Mouse (Mus musculus) thymus, postnatal 10 days (tissue): ENCODE results near the gene Hist1h2bk.
"Not testable (repeated sequence)": the region's sequence is repeated elsewhere in the genome, so short reads cannot be mapped to it uniquely, and the experiment has no call there.

Source experiments
- DNase-seq, 2 experiments: peaks; one replicate each; pipeline ENCODE4 v3.0.0; 2021; ENCODE audit warnings: low spot score in 2 of 2

Gene Hist1h2bk

DNA sequence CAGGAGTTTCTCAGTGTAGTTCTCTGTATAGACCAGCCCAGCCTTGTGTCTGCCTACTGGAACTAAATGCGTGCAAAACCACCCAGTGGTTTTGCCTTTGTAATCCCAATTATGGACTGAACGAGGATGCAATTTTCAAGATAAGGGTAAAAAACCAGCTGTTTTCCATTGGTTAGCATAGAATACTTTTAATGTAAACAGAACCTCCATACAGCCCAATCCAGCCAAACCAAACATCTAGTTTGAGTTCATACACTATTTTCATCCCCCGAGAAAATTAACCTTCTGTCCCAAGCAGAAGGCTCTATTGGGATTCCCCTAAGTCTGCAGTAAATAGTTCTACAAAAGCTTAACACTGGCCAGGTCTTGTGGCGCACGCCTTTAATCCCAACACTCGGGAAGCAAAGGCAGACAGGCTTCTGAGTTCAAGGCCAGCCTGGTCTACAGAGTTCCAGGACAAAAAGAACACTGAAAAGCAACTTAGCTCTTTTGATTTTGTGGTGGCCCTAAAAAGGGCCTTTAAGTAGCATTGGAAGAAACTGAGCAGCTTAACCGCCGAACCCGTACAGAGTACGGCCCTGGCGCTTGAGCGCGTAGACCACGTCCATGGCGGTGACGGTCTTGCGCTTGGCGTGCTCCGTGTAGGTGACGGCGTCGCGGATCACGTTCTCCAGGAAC is 4.9 kb downstream of the Hist1h2bk start:
- no peak for DNase-seq

DNA sequence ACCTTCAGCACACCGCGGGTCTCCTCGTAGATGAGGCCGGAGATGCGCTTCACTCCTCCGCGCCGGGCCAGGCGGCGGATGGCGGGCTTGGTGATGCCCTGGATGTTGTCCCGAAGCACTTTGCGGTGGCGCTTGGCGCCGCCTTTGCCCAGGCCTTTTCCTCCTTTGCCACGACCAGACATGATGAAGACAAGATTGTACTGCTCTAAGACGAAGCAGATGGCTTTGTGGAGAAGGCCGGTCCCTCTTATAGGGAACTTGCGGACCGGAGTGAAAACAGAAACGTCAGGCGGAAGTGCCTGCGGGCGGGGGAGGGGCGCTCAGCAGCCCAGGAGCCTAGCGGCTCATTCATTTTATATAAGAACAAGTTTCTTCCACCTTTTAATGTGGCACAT is 5.5 kb downstream of the Hist1h2bk start, which contains the start of gene Hist1h4i:
Hist1h4i (minus strand) TSS at position 221 of the 395 bp plus-strand sequence.
- DNase-seq, result peak; percentile 96 to 99

DNA sequence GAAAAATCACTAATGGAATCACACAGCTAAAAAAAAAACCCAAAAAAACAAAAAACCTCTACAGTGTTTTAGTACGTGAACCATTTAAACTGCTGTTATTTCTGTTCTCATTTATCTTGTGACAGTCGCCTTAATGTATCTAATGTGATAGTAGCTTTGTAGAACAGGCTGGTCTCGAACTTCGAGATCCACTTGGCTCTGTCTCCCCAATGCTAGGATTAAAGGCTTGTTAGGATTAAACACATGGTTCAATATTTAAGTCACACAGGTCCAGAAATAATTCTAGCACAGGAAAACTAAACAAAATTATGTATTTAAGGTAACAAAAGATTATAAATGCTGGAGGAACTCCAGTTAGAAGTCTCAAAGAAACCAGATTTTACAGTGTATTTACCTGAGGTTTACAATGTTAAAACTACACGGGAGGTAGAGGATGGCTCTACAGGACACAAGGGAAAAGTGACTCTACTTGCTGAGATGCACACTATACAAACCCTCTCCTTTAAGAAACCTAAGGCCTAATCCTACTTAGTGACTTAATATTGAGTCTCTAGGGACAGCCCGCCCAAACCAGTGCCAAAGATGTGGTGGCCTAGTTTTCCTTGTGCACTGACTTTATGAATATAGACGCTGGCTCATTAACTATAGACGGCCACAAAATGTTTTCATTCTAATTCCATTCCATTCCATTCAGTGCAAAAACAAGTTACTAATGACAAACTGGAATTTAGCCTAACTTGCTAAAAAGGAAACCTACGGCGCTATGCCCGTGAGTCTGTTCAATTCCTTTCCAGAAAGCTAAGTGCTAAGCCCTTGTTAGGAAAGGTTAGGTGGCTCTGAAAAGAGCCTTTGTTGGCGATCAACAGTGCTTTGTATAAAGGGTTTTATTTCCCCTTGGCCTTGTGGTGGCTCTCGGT is 6.2 kb downstream of the Hist1h2bk start:
- DNase-seq, result no peak

DNA sequence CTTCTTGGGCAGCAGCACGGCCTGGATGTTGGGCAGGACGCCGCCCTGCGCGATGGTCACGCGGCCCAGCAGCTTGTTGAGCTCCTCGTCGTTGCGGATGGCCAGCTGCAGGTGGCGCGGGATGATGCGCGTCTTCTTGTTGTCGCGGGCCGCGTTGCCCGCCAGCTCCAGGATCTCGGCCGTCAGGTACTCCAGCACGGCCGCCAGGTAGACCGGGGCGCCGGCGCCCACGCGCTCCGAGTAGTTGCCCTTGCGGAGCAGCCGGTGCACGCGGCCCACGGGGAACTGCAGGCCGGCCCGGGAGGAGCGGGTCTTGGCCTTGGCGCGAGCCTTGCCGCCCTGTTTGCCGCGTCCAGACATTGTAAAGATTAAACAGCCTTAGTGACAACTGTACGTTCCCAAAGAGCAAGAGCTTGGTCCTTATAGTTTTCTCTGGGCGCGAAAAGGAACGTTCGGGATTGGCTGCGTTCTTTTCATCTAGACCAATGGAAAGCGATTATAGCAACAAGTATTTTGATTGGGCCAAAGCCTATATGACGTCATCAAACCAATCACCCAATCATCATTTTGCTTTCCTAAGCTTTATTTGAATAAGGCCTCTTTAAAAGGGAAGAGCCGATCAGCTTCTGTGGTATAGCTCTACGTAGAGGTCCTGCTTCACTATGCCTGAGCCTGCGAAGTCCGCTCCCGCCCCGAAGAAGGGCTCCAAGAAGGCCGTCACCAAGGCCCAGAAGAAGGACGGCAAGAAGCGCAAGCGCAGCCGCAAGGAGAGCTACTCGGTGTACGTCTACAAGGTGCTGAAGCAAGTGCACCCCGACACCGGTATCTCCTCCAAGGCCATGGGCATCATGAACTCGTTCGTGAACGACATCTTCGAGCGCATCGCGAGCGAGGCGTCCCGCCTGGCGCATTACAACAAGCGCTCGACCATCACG is 7.2 kb downstream of the Hist1h2bk start, which contains the start of the genes Hist1h2ag and Hist1h2bj:
Hist1h2ag (minus strand) TSS at position 377 of the 935 bp plus-strand sequence.
Hist1h2bj (plus strand) TSS at position 647 of the 935 bp plus-strand sequence.
- peak; percentile 87 to 88 for DNase-seq

DNA sequence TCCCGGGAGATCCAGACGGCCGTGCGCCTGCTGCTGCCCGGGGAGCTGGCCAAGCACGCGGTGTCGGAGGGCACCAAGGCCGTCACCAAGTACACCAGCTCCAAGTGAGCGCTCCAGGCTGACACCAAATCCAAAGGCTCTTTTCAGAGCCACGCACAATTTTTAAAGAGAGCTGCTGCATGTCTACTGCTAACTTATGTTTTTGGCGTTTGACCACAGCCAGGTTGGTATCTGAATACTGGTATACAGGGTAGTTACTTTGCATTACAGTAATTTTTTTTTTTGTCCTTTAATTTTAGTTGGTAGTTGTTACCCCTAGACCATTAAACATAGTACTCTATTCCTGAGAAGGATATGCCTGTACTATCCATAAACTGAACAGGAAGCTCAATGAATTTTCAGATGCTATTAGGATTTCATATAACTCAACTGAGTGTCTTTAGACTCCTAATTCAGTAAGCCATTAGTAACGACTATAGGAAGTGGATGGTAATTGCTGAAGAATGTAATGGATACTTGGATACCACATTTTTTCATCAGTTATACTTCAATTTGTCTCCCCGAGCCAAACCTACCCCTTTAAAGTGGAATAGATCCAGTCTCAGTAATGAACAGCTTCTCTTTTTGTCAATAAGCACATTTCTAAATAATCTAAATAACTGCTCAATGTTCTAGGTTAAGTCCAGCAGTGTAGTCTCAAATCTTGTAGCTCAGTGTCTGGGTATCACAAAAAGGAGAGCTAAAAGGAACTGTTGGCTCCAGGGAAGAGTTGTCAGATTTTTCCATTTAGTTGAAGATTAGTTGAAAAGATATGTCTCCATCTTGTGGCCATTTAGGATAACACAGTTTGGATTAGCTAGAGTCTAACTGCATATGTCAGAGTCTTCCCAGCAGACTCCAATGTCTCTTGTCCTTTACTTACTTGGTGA is 8.1 kb downstream of the Hist1h2bk start:
- peak in 1 of 2 experiments; percentile 58 for DNase-seq

DNA sequence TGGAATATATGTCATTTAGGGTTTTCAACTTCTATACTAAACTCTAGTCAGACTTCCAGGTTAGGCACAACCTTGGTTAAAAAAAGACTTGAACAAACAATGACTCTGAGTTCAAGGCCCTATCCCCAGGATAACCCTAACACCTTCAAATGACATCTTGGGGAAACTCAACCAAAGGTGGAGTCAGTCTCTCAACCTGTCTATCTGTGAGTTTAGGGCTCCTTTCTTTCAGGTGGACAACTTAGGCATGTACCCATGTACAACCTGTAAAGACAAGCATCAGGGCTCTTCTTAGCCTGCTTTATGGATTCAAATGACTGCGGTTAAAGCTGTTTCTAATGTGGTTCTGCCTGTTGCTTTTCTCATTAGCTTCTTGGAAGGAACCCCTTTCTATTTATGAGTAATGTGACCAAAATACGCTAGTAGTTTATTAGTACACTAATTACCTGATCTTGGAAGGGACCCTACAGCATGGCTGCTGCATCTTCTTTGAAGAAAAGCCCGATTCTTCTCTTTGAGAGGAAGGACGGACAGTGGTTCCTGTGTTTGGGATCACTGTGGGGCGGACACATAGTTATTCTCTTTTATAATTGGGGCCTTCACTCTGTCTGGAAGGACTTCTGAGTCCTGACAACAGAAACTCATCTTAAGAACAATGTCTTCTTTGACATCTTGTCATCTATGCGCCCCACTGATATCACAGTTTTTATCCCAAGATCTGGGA is 8.9 kb downstream of the Hist1h2bk start:
- no peak for DNase-seq

DNA sequence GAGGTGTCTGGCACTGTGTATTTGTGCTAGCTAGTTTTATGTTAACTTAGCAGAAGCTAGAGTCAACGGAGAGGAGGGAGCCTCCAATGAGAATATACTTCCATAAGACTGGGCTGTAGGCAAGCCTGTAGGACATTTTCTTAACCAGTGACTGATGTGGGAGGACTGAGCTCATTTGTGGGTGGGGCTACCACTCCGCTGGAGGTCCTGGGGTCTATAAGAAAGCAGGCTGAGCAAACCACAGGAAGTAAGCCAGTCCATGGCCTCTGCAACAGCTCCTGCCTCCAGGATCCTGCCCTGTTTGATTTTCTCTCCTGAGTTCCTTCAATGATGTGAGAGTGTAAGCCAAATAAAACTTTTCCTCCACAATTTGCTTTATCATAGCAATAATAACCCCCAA is 9.6 kb downstream of the Hist1h2bk start:
- DNase-seq, result no peak

DNA sequence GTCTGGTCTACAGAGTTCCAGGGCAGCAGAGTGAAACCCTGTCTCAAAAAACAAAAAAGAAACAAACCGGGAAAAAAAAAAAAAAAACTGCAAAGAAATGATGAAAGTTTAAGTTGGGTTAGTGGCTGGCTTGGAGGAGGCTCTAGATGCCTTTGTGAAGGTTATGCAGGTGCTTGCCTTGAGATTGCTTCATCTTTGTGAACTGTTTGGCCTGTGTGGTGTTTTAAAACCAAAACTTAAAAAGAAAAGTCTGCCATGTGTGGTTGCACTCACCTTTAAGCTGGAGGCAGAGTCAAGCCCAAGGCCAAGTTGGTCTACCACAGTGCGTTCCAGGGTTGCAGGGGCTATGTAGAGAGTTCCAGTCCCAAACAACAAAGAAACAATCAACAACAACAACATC is 13.4 kb downstream of the Hist1h2bk start:
- DNase-seq, result no peak

DNA sequence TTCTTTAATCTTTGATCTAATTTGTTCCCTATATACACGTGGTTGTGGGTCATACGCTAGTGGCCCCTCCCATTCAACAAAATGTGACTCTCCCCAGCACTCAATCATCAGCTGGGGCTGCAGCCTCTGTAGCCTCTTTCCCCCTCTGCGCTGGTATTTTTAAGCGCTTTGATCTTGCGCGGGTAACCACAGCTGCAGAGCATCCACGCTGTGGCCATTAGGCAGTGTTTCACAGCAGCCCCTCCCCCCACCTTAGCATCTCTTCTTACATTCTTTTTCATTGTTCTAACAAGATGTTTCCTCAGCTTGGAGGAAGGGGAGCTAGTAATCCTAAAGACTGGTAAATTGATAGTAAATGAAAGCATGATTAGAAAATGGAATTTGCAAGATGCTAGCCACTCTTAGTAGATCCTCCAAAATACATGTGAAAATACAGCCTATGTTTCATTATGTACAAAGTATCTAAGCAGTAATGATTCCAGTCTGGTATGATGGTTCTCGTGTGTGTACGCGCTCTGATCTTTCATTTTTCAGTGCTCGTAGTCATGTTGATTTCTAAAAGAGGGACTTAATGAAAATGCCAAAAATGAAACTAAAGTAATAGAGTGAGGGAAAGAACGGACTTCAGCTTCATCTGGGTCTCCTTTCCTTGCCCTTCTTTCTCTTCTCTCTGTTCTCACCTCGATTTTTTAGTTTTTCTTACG is 14.2 kb downstream of the Hist1h2bk start:
- DNase-seq, result peak; percentile 59 to 65

DNA sequence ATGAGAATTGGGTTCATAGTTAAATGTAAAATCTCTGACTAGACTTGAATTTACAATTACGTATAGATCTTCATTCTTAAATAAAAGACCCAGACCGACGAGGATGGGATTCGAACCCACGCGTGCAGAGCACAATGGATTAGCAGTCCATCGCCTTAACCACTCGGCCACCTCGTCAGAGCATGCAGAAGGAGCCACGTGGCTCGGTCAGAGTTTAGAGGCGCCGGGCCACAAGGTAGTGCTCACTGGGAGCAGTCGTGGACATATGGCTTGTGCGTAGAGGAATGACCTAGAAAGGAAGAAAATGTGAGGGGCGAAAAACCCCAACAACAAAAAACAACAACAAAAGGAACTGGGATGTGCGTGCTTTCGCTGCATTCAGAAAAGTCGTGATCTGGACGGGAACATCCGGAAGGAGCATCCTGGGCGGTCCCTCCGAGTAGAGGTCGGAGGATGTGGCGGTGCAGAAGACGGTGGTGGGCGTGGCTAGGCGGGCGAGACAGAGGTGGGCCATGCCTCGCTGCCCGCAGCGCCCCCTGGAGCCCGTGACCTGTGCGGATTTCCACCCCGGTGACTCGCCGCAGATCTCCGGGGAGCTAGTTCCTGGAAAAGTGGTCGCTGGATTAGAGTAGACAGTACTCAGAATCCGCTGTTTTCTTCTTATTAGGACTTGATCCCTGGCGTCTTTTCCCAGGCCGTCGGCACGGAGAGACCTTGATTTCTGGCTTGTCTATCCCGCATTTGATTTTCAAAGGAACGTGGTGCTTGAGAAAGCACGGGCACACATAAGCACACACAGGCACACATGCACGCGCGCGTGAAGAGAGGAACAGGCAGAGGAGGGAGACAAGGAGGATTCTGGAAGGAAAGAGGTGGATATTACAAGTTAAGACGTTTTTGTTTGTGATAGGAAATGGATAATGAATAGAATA is 15.2 kb downstream of the Hist1h2bk start:
- DNase-seq, result peak; percentile 90 to 95

DNA sequence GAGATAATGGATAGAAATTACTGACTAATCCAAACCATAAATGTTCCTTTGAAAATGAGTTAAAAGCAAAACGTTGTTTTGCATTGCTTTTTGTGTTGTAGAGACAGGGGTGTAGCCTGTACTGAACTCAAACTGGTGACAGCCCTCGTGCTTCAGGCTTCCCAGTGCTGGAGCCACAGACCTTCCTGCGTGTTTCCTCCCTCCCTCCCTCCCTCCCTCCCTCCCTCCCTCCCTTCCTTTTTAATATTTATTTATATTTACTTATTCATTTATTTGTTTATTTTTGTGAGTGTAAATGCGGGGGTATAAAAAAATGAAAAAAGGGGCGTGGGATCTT is 15.8 kb downstream of the Hist1h2bk start:
- no peak for DNase-seq

DNA sequence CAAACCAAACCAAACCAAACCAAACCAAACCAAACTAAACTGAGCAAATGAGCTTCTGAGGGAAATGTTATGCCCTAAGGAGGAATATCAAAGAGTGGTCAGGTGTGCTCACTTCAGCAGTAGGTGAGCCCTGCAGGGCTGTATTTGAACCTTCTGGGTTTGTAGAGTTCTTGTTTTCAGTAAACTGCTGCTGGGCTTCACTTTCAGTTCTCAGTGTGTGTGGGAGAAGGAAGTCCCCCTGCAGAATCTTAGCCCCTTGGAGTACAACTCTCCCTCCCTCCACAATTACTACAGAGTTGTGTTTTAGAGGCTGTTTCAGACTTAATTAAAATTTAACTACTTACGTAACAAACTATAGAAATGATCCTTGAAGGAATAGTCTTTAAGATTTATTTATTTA is 18.1 kb downstream of the Hist1h2bk start:
- no peak for DNase-seq

DNA sequence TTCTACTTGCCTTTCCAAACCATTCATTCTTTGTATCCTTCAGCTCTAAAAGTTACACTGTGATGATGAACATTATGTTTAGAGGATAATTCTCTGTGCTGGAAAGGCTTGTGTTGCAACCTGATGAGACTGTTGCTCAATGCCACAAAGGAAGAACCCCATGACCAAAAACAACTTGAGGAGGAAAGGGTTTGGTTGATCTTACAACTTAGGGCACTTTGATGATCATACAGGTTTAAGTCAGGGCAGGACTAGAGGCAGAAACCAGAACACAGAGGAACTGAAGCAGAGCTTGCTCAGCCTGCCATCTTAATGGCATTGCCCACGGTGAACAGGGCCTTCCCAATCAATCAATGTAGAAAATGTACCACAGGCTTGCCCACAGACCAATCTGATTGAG is 25.8 kb downstream of the Hist1h2bk start:
- no peak for DNase-seq

DNA sequence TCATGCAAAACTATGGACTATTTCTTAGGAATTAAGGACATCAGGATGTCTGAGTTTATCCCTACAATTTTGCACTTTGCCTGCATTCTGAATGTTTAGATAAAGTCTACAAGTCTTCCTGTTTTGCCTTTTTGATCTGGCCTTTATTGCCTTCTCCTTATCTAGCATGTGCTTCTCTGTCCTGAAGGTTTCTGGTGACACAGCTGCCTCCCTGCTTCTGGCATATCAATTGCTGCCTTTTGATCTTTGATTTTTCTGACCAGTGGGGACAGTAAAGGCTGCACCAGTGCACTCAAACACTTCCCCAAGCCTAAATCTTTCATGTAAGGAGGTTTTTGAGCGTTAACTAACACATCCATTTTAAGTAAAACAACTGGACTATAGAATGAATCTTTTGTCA is 27.8 kb downstream of the Hist1h2bk start:
- DNase-seq, result no peak

DNA sequence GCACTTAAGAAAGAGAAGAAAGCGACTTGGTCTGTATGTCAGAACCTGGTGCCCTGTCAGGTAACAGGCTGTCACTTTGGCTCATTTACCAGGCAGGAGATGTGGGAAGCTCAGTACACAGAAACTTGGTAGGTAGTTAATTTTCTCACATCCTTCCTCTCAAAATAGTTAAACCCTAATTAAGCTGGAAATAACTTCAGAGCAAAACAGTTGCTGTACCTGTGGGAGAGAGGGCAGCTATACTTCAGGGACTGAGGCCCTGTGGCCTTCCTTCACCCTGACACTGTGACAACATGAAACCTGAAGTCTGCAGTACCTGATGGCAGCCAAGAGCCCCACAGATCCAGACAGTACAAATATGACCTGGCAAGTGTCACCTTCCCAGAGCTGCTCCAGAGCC is 48.5 kb downstream of the Hist1h2bk start, which contains the start of gene Vmn1r188:
Vmn1r188 (plus strand) TSS at position 301 of the 400 bp plus-strand sequence.
- not testable (repeated sequence) for DNase-seq
